Mouse (Mus musculus): ENCODE data around the gene Itga10. TPM values are rescaled to one million over a fixed set of nuclear protein-coding genes. Genes with fewer than 3 reads are reported as not detected.

The Itga10 gene
- total and polyA plus RNA-seq, 3 experiments = 0.36 to 1.2 (median 1.0) TPM

DNA sequence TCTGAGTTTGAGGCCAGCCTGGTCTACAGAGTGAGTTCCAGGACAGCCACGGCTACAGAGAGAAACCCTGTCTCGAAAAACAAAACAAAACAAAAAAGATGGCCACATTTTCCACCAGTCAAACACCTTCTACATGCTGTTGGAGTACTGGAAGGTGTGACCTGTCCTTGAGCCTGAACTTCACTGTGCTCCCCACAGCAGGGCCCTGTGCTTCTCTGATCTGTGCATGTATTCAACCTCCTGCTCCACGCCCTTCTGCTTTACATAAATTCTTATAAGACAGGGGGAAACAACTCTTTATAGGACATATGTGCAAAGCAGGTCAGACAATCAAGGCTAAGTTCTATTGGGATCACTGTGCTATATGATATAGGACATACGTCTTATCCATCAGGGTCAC lies 22.2 kb upstream of the Itga10 start:
- Histone ChIP-seq H3K9me3 (replicated peaks; ENCODE audit: low read length) (no peaks in the 10 kb centered on the region), H3K36me3 (replicated peaks in 1 of 2; ENCODE audit: control insufficient read depth in 1 of 2, insufficient read depth in 1 of 2, low read length in 1 of 2) (peaks cover 31 to 56% of the 10 kb centered on the region in 2 experiments), H3K4me3 (replicated peaks in 1 of 3; ENCODE audit: low read depth in 2 of 3, low read length in 2 of 3, poor library complexity in 1 of 3) (no peak overlapping the region), H3K4me1 (ENCODE audit: control insufficient read depth in 1 of 2, insufficient read depth in 2 of 2) (0 out of 4 replicates have a peak, but pooled peaks cover 0 to 6% of the 10 kb centered on the region in 2 experiments), H3K9ac (ENCODE audit: insufficient read depth, low read depth) (no peak overlapping the region), H3K27me3 (replicated peaks) (no peaks in the 10 kb centered on the region), H3K27ac (ENCODE audit: insufficient read depth, low read depth) (no peak overlapping the region), H3K79me2 (replicated peaks; ENCODE audit: control insufficient read depth, extremely low read depth, insufficient read depth, poor library complexity, severe bottlenecking) (no peaks in the 10 kb centered on the region; the same call in 1 of the 2 replicates), H3K4me2 (ENCODE audit: insufficient read depth, low read depth, poor library complexity, severe bottlenecking) (no peak overlapping the region)
- dilution Hi-C loops (cut with MboI; ENCODE audit: extremely low pct_ligation_motif_present, extremely low pct_unique_long_range_greater_than_20kb, low sequenced_read_pairs) = no loop called here
- TF ChIP-seq CHD2 (IDR thresholded peaks at IDR 0.05; ENCODE audit: low read length) (no peak), TCF12 (IDR thresholded peaks at IDR 0.05; ENCODE audit: low read depth, low read length) (no peak), ZC3H11A (IDR thresholded peaks at IDR 0.05; ENCODE audit: low read depth, low read length) (no peak), HCFC1 (IDR thresholded peaks at IDR 0.05; ENCODE audit: low read depth, low read length) (no peak), ETS1 (conservative IDR thresholded peaks at IDR 0.05; ENCODE audit: low read depth, low read length) (no peak), SIN3A (IDR thresholded peaks at IDR 0.05; ENCODE audit: low read length) (no peak), MAFK (IDR thresholded peaks at IDR 0.05; ENCODE audit: insufficient replicate concordance, low read length) (no peak), UBTF (IDR thresholded peaks at IDR 0.05; ENCODE audit: low read depth, low read length) (no peak), JUN (IDR thresholded peaks at IDR 0.05; ENCODE audit: insufficient read depth, low read depth, low read length) (no peak), MEF2A (IDR thresholded peaks at IDR 0.05; ENCODE audit: borderline replicate concordance, low read depth, low read length) (no peak), MYC (IDR thresholded peaks at IDR 0.05; ENCODE audit: low read depth, low read length) (no peak), SMC3 (IDR thresholded peaks at IDR 0.05; ENCODE audit: low read depth, low read length) (no peak), ELF1 (IDR thresholded peaks at IDR 0.05; ENCODE audit: low read depth, low read length) (no peak)
- in situ Hi-C loops (cut with MboI; ENCODE audit: low pct_ligation_motif_present, low pct_unique_long_range_greater_than_20kb, low sequenced_read_pairs) = no loop called here
- no peak for DNase-seq (ENCODE audit: extremely low read depth)

DNA sequence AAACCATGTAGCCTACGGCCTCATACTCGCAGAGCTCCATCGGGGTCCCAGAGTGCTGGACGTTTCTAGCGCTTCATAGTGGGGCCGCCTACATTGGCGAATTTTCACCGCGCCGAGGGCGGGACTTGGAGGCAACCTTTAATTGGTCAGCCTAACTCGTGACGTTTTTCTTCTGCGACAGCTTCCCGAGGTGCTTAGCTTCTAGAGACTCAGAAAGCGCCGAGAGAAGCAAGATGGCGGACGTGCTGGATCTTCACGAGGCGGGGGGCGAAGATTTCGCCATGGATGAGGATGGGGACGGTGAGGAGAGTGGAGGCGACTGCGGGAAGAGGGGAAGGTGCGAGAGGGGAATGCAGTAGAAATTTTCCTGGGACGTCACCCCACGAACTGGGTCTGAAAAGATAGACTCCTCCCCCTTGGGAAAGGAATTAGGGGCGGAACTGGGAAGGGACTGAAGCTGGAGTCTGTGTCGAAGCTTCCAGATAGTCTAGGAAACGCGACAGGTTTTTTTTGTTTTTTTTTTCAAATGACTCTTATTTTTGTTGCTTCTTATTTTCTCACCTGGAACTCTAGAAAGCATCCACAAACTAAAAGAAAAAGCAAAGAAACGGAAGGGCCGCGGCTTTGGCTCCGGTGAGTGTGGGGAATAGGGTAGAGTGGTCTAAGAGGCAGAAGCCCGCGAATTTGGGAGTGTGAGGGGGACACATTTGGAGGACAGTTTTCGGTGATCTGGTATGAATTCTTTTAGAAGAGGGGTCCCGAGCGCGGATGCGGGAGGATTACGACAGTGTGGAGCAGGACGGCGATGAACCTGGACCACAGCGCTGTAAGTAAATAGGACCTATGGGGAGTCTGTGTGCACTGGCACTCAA lies 15.4 kb upstream of the Itga10 start, which contains the start of gene Rbm8a:
TSS of gene Rbm8a (plus strand) at position 205 of the 872 bp plus-strand sequence.
- peak within 1 kb of the TSS; percentile 29; the same call in 1 of the 2 replicates for H3K27ac ChIP-seq (ENCODE audit: insufficient read depth, low read depth)
- peaks cover 15 to 36% of the 10 kb centered on the region in 2 experiments for H3K36me3 ChIP-seq (replicated peaks in 1 of 2; ENCODE audit: control insufficient read depth in 1 of 2, insufficient read depth in 1 of 2, low read length in 1 of 2)
- H3K4me1 ChIP-seq (ENCODE audit: control insufficient read depth in 1 of 2, insufficient read depth in 2 of 2) = peaks cover 0 to 26% of the 10 kb centered on the region in 2 experiments; a peak in 2 of 4 replicates
- peak within 1 kb of the TSS; percentile 98 for H3K4me2 ChIP-seq (ENCODE audit: insufficient read depth, low read depth, poor library complexity, severe bottlenecking)
- dilution Hi-C loops (cut with MboI; ENCODE audit: extremely low pct_ligation_motif_present, extremely low pct_unique_long_range_greater_than_20kb, low sequenced_read_pairs) (no loop called here), in situ Hi-C loops (cut with MboI; ENCODE audit: low pct_ligation_motif_present, low pct_unique_long_range_greater_than_20kb, low sequenced_read_pairs) (loop anchor here (5.0 kb wide), 1 partner anchor 38 kb away; the partner anchor contains the start of gene Polr3gl)
- H3K9ac ChIP-seq (ENCODE audit: insufficient read depth, low read depth) = peak within 1 kb of the TSS; percentile 92
- H3K27me3 ChIP-seq (replicated peaks) = no peaks in the 10 kb centered on the region
- H3K79me2 ChIP-seq (replicated peaks; ENCODE audit: control insufficient read depth, extremely low read depth, insufficient read depth, poor library complexity, severe bottlenecking) = peaks cover 16% of the 10 kb centered on the region
- H3K4me3 ChIP-seq (replicated peaks in 1 of 3; ENCODE audit: low read depth in 2 of 3, low read length in 2 of 3, poor library complexity in 1 of 3) = peak within 1 kb of the TSS; percentile 77 to 88 (median 78)
- peak; percentile 99 for DNase-seq (ENCODE audit: extremely low read depth)
- no peaks in the 10 kb centered on the region for H3K9me3 ChIP-seq (replicated peaks; ENCODE audit: low read length)
- TF ChIP-seq CHD1 (IDR thresholded peaks at IDR 0.05; ENCODE audit: low read depth, low read length) = no peak
- TF ChIP-seq MAFK (IDR thresholded peaks at IDR 0.05; ENCODE audit: insufficient replicate concordance, low read length) = no peak
- TF ChIP-seq NELFE (IDR thresholded peaks at IDR 0.05; ENCODE audit: low read depth, low read length) = peak; percentile 94
- peak; percentile 89 for TF ChIP-seq TBP (conservative IDR thresholded peaks at IDR 0.05; ENCODE audit: low read depth, low read length)
- TF ChIP-seq ETS1 (conservative IDR thresholded peaks at IDR 0.05; ENCODE audit: low read depth, low read length) = peak; percentile 31; the same call in 1 of the 2 replicates
- peak; percentile 94 for TF ChIP-seq SIN3A (IDR thresholded peaks at IDR 0.05; ENCODE audit: low read length)
- TF ChIP-seq SMC3 (IDR thresholded peaks at IDR 0.05; ENCODE audit: low read depth, low read length) = no peak
- no peak for TF ChIP-seq UBTF (IDR thresholded peaks at IDR 0.05; ENCODE audit: low read depth, low read length)
- peak; percentile 96 for TF ChIP-seq TCF12 (IDR thresholded peaks at IDR 0.05; ENCODE audit: low read depth, low read length)
- TF ChIP-seq MEF2A (IDR thresholded peaks at IDR 0.05; ENCODE audit: borderline replicate concordance, low read depth, low read length) = peak; percentile 78; the same call in 1 of the 2 replicates
- TF ChIP-seq IRF4 (IDR thresholded peaks at IDR 0.05; ENCODE audit: low read depth, low read length) = peak; percentile 58; the same call in 1 of the 2 replicates
- peak; percentile 82 for TF ChIP-seq MXI1 (IDR thresholded peaks at IDR 0.05; ENCODE audit: low read depth, low read length)
- no peak for TF ChIP-seq CTCF (conservative IDR thresholded peaks at IDR 0.05 in 1 of 2, IDR thresholded peaks at IDR 0.05 in 1 of 2; ENCODE audit: low read depth in 2 of 2, low read length in 2 of 2)
- peak; percentile 89 for TF ChIP-seq POLR2AphosphoS2 (IDR thresholded peaks at IDR 0.05; ENCODE audit: low read depth, low read length)
- TF ChIP-seq MYC (IDR thresholded peaks at IDR 0.05; ENCODE audit: low read depth, low read length) = peak; percentile 87
- peak; percentile 67 for TF ChIP-seq ELF1 (IDR thresholded peaks at IDR 0.05; ENCODE audit: low read depth, low read length)
- TF ChIP-seq KAT2A (IDR thresholded peaks at IDR 0.05; ENCODE audit: insufficient replicate concordance, low read length) = peak; percentile 88; the same call in 1 of the 2 replicates
- peak; percentile 85 for TF ChIP-seq CHD2 (IDR thresholded peaks at IDR 0.05; ENCODE audit: low read length)
- TF ChIP-seq RAD21 (IDR thresholded peaks at IDR 0.05; ENCODE audit: low read depth, low read length) = no peak
- TF ChIP-seq ZNF384 (IDR thresholded peaks at IDR 0.05; ENCODE audit: low read depth, low read length) = no peak
- peak; percentile 66 for TF ChIP-seq NRF1 (IDR thresholded peaks at IDR 0.05; ENCODE audit: low read depth, low read length)
- peak; percentile 93 for TF ChIP-seq HCFC1 (IDR thresholded peaks at IDR 0.05; ENCODE audit: low read depth, low read length)
- peak; percentile 93 for TF ChIP-seq POLR2A (IDR thresholded peaks at IDR 0.05; ENCODE audit: low read depth, low read length)
- TF ChIP-seq E2F4 (IDR thresholded peaks at IDR 0.05; ENCODE audit: insufficient replicate concordance, low read depth, low read length) = peak; percentile 91; the same call in 1 of the 2 replicates
- TF ChIP-seq MAX (IDR thresholded peaks at IDR 0.05; ENCODE audit: low read length) = peak; percentile 65

All from CH12.LX (cell line).